Mouse (Mus musculus): Measurements from ENCODE around the gene Oca2.

GRCm38 (mm10) chr7:56315630-56316529 is 76.3 kb downstream of the Oca2 start:
- no peak for TF ChIP-seq CTCF (IDR thresholded peaks at IDR 0.05; ENCODE audit: low read depth, low read length)
- TF ChIP-seq POLR2A (IDR thresholded peaks at IDR 0.05; ENCODE audit: insufficient read depth, low read length), result no peak
- no peak for TF ChIP-seq EP300 (IDR thresholded peaks at IDR 0.05; ENCODE audit: insufficient read depth, low read depth, low read length)
